Mouse (Mus musculus): ENCODE measurements at regions not wholly inside any gene's neighbourhood (a gene's known extent, or its start where the extent isn't known, plus 50 kb on each side); places are given as distances from the start of the nearest gene placed in this dataset.

- no peak overlapping the region for H3K27ac ChIP-seq (ENCODE audit: low read length)
- H3K36me3 ChIP-seq (ENCODE audit: control insufficient read depth, insufficient read depth, low read length) = no peaks in the 10 kb centered on the region
- no peak for ATAC-seq
- no peak overlapping the region for H3K9ac ChIP-seq (ENCODE audit: low read depth, low read length)
- H3K9me3 ChIP-seq (ENCODE audit: control insufficient read depth, low read length) = 0 out of 2 replicates have a peak, but pooled peaks cover 4% of the 10 kb centered on the region
- no peak overlapping the region for H3K4me2 ChIP-seq (ENCODE audit: low read depth, low read length)
- H3K4me1 ChIP-seq (ENCODE audit: control insufficient read depth, insufficient read depth, low read length) = peaks cover 5% of the 10 kb centered on the region
- 91% methylated on average over 4 of the region's 4 CpGs for WGBS
- no peak overlapping the region for H3K4me3 ChIP-seq (ENCODE audit: low read length)
- no peaks in the 10 kb centered on the region for H3K27me3 ChIP-seq (replicated peaks; ENCODE audit: control insufficient read depth, insufficient read depth, low read length)
Observed at GRCm38 (mm10) chr10:117474351-117475085, 94.7 kb upstream of the Cpsf6 start.

- Histone ChIP-seq H3K9ac (ENCODE audit: low read depth, low read length) (no peak overlapping the region), H3K36me3 (ENCODE audit: control insufficient read depth, insufficient read depth, low read length) (no peaks in the 10 kb centered on the region), H3K4me3 (ENCODE audit: low read length) (no peak overlapping the region), H3K27me3 (replicated peaks; ENCODE audit: control insufficient read depth, insufficient read depth, low read length) (no peaks in the 10 kb centered on the region), H3K9me3 (ENCODE audit: control insufficient read depth, low read length) (0 out of 2 replicates have a peak, but pooled peaks cover 4% of the 10 kb centered on the region), H3K4me2 (ENCODE audit: low read depth, low read length) (no peak overlapping the region), H3K4me1 (ENCODE audit: control insufficient read depth, insufficient read depth, low read length) (peaks cover 5% of the 10 kb centered on the region), H3K27ac (ENCODE audit: low read length) (no peak overlapping the region)
- no peak for ATAC-seq
- 94% methylated on average over 4 of the region's 4 CpGs for WGBS
Observed at GRCm38 (mm10) chr10:117473471-117473870, 93.7 kb upstream of the Cpsf6 start.

GRCm38 (mm10) chr10:117472568-117472930 lies 92.7 kb upstream of the Cpsf6 start:
- no peak for ATAC-seq
- H3K4me3 ChIP-seq (ENCODE audit: low read length) = no peak overlapping the region
- no peak overlapping the region for H3K9ac ChIP-seq (ENCODE audit: low read depth, low read length)
- no peaks in the 10 kb centered on the region for H3K27me3 ChIP-seq (replicated peaks; ENCODE audit: control insufficient read depth, insufficient read depth, low read length)
- no peak overlapping the region for H3K4me2 ChIP-seq (ENCODE audit: low read depth, low read length)
- H3K4me1 ChIP-seq (ENCODE audit: control insufficient read depth, insufficient read depth, low read length) = peaks cover 5% of the 10 kb centered on the region
- WGBS = 77% methylated on average over 4 of the region's 4 CpGs
- H3K36me3 ChIP-seq (ENCODE audit: control insufficient read depth, insufficient read depth, low read length) = no peaks in the 10 kb centered on the region
- 0 out of 2 replicates have a peak, but pooled peaks cover 4% of the 10 kb centered on the region for H3K9me3 ChIP-seq (ENCODE audit: control insufficient read depth, low read length)
- H3K27ac ChIP-seq (ENCODE audit: low read length) = no peak overlapping the region

GRCm38 (mm10) chr10:117471818-117472567 lies 92.2 kb upstream of the Cpsf6 start:
- Histone ChIP-seq H3K9me3 (ENCODE audit: control insufficient read depth, low read length) (0 out of 2 replicates have a peak, but pooled peaks cover 4% of the 10 kb centered on the region), H3K27ac (ENCODE audit: low read length) (no peak overlapping the region), H3K4me1 (ENCODE audit: control insufficient read depth, insufficient read depth, low read length) (peaks cover 5% of the 10 kb centered on the region), H3K36me3 (ENCODE audit: control insufficient read depth, insufficient read depth, low read length) (no peaks in the 10 kb centered on the region), H3K4me3 (ENCODE audit: low read length) (no peak overlapping the region), H3K9ac (ENCODE audit: low read depth, low read length) (no peak overlapping the region), H3K27me3 (replicated peaks; ENCODE audit: control insufficient read depth, insufficient read depth, low read length) (no peaks in the 10 kb centered on the region), H3K4me2 (ENCODE audit: low read depth, low read length) (no peak overlapping the region)
- 47% methylated on average over 11 of the region's 11 CpGs for WGBS
- ATAC-seq = no peak

GRCm38 (mm10) chr10:117471036-117471817 lies 91.4 kb upstream of the Cpsf6 start:
- 0 out of 2 replicates have a peak, but pooled peaks cover 4% of the 10 kb centered on the region for H3K9me3 ChIP-seq (ENCODE audit: control insufficient read depth, low read length)
- H3K4me1 ChIP-seq (ENCODE audit: control insufficient read depth, insufficient read depth, low read length) = peaks cover 5% of the 10 kb centered on the region
- no peak for ATAC-seq
- H3K4me3 ChIP-seq (ENCODE audit: low read length) = no peak overlapping the region
- no peaks in the 10 kb centered on the region for H3K27me3 ChIP-seq (replicated peaks; ENCODE audit: control insufficient read depth, insufficient read depth, low read length)
- H3K4me2 ChIP-seq (ENCODE audit: low read depth, low read length) = no peak overlapping the region
- H3K36me3 ChIP-seq (ENCODE audit: control insufficient read depth, insufficient read depth, low read length) = no peaks in the 10 kb centered on the region
- 40% methylated on average over 8 of the region's 8 CpGs for WGBS
- no peak overlapping the region for H3K27ac ChIP-seq (ENCODE audit: low read length)
- no peak overlapping the region for H3K9ac ChIP-seq (ENCODE audit: low read depth, low read length)

GRCm38 (mm10) chr10:117470481-117470880 lies 90.7 kb upstream of the Cpsf6 start:
- Histone ChIP-seq H3K4me3 (ENCODE audit: low read length) (no peak overlapping the region), H3K9me3 (ENCODE audit: control insufficient read depth, low read length) (0 out of 2 replicates have a peak, but pooled peaks cover 4% of the 10 kb centered on the region), H3K4me1 (ENCODE audit: control insufficient read depth, insufficient read depth, low read length) (peaks cover 5% of the 10 kb centered on the region), H3K9ac (ENCODE audit: low read depth, low read length) (no peak overlapping the region), H3K27ac (ENCODE audit: low read length) (no peak overlapping the region), H3K36me3 (ENCODE audit: control insufficient read depth, insufficient read depth, low read length) (no peaks in the 10 kb centered on the region), H3K27me3 (replicated peaks; ENCODE audit: control insufficient read depth, insufficient read depth, low read length) (no peaks in the 10 kb centered on the region), H3K4me2 (ENCODE audit: low read depth, low read length) (no peak overlapping the region)
- WGBS = 83% methylated on average over 2 of the region's 2 CpGs
- no peak for ATAC-seq

GRCm38 (mm10) chr10:117469573-117470090 lies 89.8 kb upstream of the Cpsf6 start:
- no peaks in the 10 kb centered on the region for H3K36me3 ChIP-seq (ENCODE audit: control insufficient read depth, insufficient read depth, low read length)
- H3K27me3 ChIP-seq (replicated peaks; ENCODE audit: control insufficient read depth, insufficient read depth, low read length) = no peaks in the 10 kb centered on the region
- no peak overlapping the region for H3K27ac ChIP-seq (ENCODE audit: low read length)
- ATAC-seq = no peak
- peaks cover 5% of the 10 kb centered on the region for H3K4me1 ChIP-seq (ENCODE audit: control insufficient read depth, insufficient read depth, low read length)
- 0 out of 2 replicates have a peak, but pooled peaks cover 4% of the 10 kb centered on the region for H3K9me3 ChIP-seq (ENCODE audit: control insufficient read depth, low read length)
- H3K9ac ChIP-seq (ENCODE audit: low read depth, low read length) = no peak overlapping the region
- H3K4me3 ChIP-seq (ENCODE audit: low read length) = no peak overlapping the region
- 95% methylated on average over 3 of the region's 3 CpGs for WGBS
- H3K4me2 ChIP-seq (ENCODE audit: low read depth, low read length) = no peak overlapping the region

- WGBS = 87% methylated on average over 3 of the region's 3 CpGs
- Histone ChIP-seq H3K4me3 (ENCODE audit: low read length) (no peak overlapping the region), H3K4me1 (ENCODE audit: control insufficient read depth, insufficient read depth, low read length) (peaks cover 5% of the 10 kb centered on the region), H3K27ac (ENCODE audit: low read length) (no peak overlapping the region), H3K4me2 (ENCODE audit: low read depth, low read length) (no peak overlapping the region), H3K27me3 (replicated peaks; ENCODE audit: control insufficient read depth, insufficient read depth, low read length) (no peaks in the 10 kb centered on the region), H3K9ac (ENCODE audit: low read depth, low read length) (no peak overlapping the region), H3K9me3 (ENCODE audit: control insufficient read depth, low read length) (0 out of 2 replicates have a peak, but pooled peaks cover 4% of the 10 kb centered on the region), H3K36me3 (ENCODE audit: control insufficient read depth, insufficient read depth, low read length) (no peaks in the 10 kb centered on the region)
- ATAC-seq = no peak
Observed at GRCm38 (mm10) chr10:117468931-117469572, 89.2 kb upstream of the Cpsf6 start.

Measured in intestine, embryonic 16.5 days (tissue).